Mouse (Mus musculus): Measurements from ENCODE around the gene Cntfr. TPM values are rescaled to one million over a fixed set of nuclear protein-coding genes. Genes with fewer than 3 reads are reported as not detected.
A peak's percentile ranks its signal among the peaks of the same experiment; 100 is the strongest.

Cntfr gene
- 10 to 100 TPM; 84.4 to 89.5 TPM for total RNA-seq (2021)
- long read RNA-seq, experiment 1, transcript Cntfr-203 (10 exons, 1,995 nt), result major isoform, 5 of 8 reads
- long read RNA-seq, experiment 1, partial matches to known transcripts, result 3 of 8 reads
- long read RNA-seq, experiment 1, other reads (novel, unspliced or antisense), result 0 of 8 reads
- long read RNA-seq, experiment 2, partial matches to known transcripts, result 0 of 1 reads
- long read RNA-seq, experiment 2, other reads (novel, unspliced or antisense), result 1 of 1 reads

- DNase-seq (ENCODE audit: low spot score in 2 of 2), result peak; percentile 86 to 89
Observed at GRCm38 (mm10) chr4:41696930-41697841, at the start of gene Cntfr. Gene Cntfr (minus strand): TSS chr4:41697089.

GRCm38 (mm10) chr4:41745021-41745420 lies 48.1 kb upstream of the Cntfr start:
- DNase-seq (ENCODE audit: low spot score in 2 of 2), result no peak

GRCm38 (mm10) chr4:41744131-41744530 lies 47.2 kb upstream of the Cntfr start:
- DNase-seq (ENCODE audit: low spot score in 2 of 2), result no peak

- peak; percentile 91 to 95 for DNase-seq (ENCODE audit: low spot score in 2 of 2)
Observed at GRCm38 (mm10) chr4:41741158-41741560, 44.3 kb upstream of the Cntfr start.

GRCm38 (mm10) chr4:41740380-41741157 lies 43.7 kb upstream of the Cntfr start:
- DNase-seq (ENCODE audit: low spot score in 2 of 2), result peak in 1 of 2 experiments; percentile 65

- no peak for DNase-seq (ENCODE audit: low spot score in 2 of 2)
Observed at GRCm38 (mm10) chr4:41739260-41739659, 42.4 kb upstream of the Cntfr start.

- DNase-seq (ENCODE audit: low spot score in 2 of 2), result no peak
Observed at GRCm38 (mm10) chr4:41738256-41738603, 41.3 kb upstream of the Cntfr start.

- peak; percentile 66 to 88 for DNase-seq (ENCODE audit: low spot score in 2 of 2)
Observed at GRCm38 (mm10) chr4:41737602-41738255, 40.8 kb upstream of the Cntfr start.

GRCm38 (mm10) chr4:41731052-41731765 lies 34.3 kb upstream of the Cntfr start, which contains the start of gene Arid3c:
Gene Arid3c (minus strand): TSS chr4:41731142.
- DNase-seq (ENCODE audit: low spot score in 2 of 2), result no peak

GRCm38 (mm10) chr4:41726826-41727621 lies 30.1 kb upstream of the Cntfr start:
- DNase-seq (ENCODE audit: low spot score in 2 of 2), result no peak

- peak; percentile 78 to 96 for DNase-seq (ENCODE audit: low spot score in 2 of 2)
Observed at GRCm38 (mm10) chr4:41722918-41723351, 26.0 kb upstream of the Cntfr start, which contains the start of gene Dctn3. Gene Dctn3 (minus strand): TSS chr4:41723170.

- DNase-seq (ENCODE audit: low spot score in 2 of 2), result no peak
Observed at GRCm38 (mm10) chr4:41716834-41717233, 19.9 kb upstream of the Cntfr start.

- peak in 1 of 2 experiments; percentile 71 for DNase-seq (ENCODE audit: low spot score in 2 of 2)
Observed at GRCm38 (mm10) chr4:41715596-41715995, 18.7 kb upstream of the Cntfr start.

GRCm38 (mm10) chr4:41715082-41715481 lies 18.2 kb upstream of the Cntfr start:
- DNase-seq (ENCODE audit: low spot score in 2 of 2), result no peak

- DNase-seq (ENCODE audit: low spot score in 2 of 2), result peak in 1 of 2 experiments; percentile 81
Observed at GRCm38 (mm10) chr4:41714276-41714675, 17.4 kb upstream of the Cntfr start.

- peak; percentile 86 to 87 for DNase-seq (ENCODE audit: low spot score in 2 of 2)
Observed at GRCm38 (mm10) chr4:41713197-41714067, 16.5 kb upstream of the Cntfr start, which contains the start of gene Rpp25l. Gene Rpp25l (minus strand): TSS chr4:41713534.

GRCm38 (mm10) chr4:41712421-41713196 lies 15.7 kb upstream of the Cntfr start:
- DNase-seq (ENCODE audit: low spot score in 2 of 2), result no peak
